Mouse (Mus musculus) hindbrain, embryonic 16.5 days (tissue): ENCODE measurements around the gene Srebf2. TPM values are rescaled to one million over a fixed set of nuclear protein-coding genes. Genes with fewer than 3 reads are reported as not detected.
"Not testable (repeated sequence)": the region's sequence is repeated elsewhere in the genome, so short reads cannot be mapped to it uniquely, and the experiment has no call there.

ENCODE experiments used
- ATAC-seq: fragments of 200-750 bp; cut with Nextera tagmentation; 2 replicates; pipeline ENCODE4 v1.8.0; 2017; ENCODE audit warnings: moderate TSS enrichment, moderate library complexity
- H3K27ac ChIP-seq: fragments of 300-500 bp; sonication (generic); 2 replicates; pipeline ENCODE4 v1.5.1; 2014; ENCODE audit warnings: low read depth, mild to moderate bottlenecking, control low read depth, low read length, moderate library complexity
- H3K27me3 ChIP-seq: fragments of 300-500 bp; sonication (generic); replicated peaks from 2 replicates; pipeline ENCODE4 v1.6.1; 2014; ENCODE audit warnings: low read length; ENCODE audit not compliant: control insufficient read depth, insufficient read depth
- H3K36me3 ChIP-seq: fragments of 300-500 bp; sonication (generic); 2 replicates; pipeline ENCODE4 v1.6.1; 2014; ENCODE audit warnings: mild to moderate bottlenecking, low read length, moderate library complexity, mixed read lengths; ENCODE audit not compliant: control insufficient read depth, insufficient read depth
- H3K4me1 ChIP-seq: fragments of 300-500 bp; sonication (generic); 2 replicates; pipeline ENCODE4 v1.6.1; 2014; ENCODE audit warnings: low read depth, low read length; ENCODE audit not compliant: control insufficient read depth, insufficient read depth
- H3K4me2 ChIP-seq: fragments of 300-500 bp; sonication (generic); 2 replicates; pipeline ENCODE4 v1.6.1; 2014; ENCODE audit warnings: mild to moderate bottlenecking, low read length, control low read depth, moderate library complexity
- H3K4me3 ChIP-seq: fragments of 300-500 bp; sonication (generic); 2 replicates; pipeline ENCODE4 v1.5.1; 2014; ENCODE audit warnings: mild to moderate bottlenecking, low read length, control low read depth, moderate library complexity
- H3K9ac ChIP-seq: fragments of 300-500 bp; sonication (generic); 2 replicates; pipeline ENCODE4 v1.6.1; 2014; ENCODE audit warnings: low read depth, mild to moderate bottlenecking, control low read depth, low read length, moderate library complexity
- H3K9me3 ChIP-seq: fragments of 300-500 bp; sonication (generic); 2 replicates; pipeline ENCODE4 v1.6.1; 2014; ENCODE audit warnings: mild to moderate bottlenecking, low read length, moderate library complexity; ENCODE audit not compliant: control insufficient read depth
- WGBS: fragments of 180-500 bp; shearing (Covaris S2); extraction: QIAGEN DNeasy Blood & Tissue Kit; methylation state at CpG from one replicate; pipeline ENCODE4 v1.1.7; 2014; 5-methylcytosine and 5-hydroxymethylcytosine counted together
- polyA plus RNA-seq: library from polyadenylated mRNA; unstranded; fragments of >200 nt; fragmentation: Nextera tagmentation; extraction: Ambion mirVana; gene quantifications from 2 replicates; pipeline ENCODE4 v1.2.1, GENCODE M21; 2015

Gene Srebf2
- polyA plus RNA-seq, 1 experiment from 2014 or later, result 179 TPM

DNA sequence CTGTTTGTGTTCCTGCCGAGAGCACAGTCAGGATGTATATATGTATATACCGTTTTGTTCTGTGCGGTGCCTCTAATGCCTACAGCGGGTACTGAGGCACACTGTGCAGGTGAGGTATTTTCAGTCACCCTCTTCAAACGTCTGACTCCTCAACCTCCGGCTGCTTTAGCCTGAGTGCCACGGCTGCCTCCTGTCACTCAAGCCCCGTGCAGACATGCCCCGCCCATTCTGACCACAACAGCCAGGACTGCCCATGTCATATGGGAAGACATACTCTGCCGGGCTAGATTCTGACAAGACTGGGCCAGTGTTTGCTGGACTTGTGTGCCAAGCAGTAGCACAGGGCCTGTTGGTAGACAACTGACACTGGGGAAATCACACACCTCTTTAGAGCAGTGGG, 88.7 kb downstream of the Srebf2 start:
- H3K4me2 ChIP-seq, result no peak overlapping the region
- H3K36me3 ChIP-seq, result no peaks in the 10 kb centered on the region
- H3K4me3 ChIP-seq, result no peak overlapping the region
- no peaks in the 10 kb centered on the region for H3K9me3 ChIP-seq
- peaks cover 8% of the 10 kb centered on the region for H3K4me1 ChIP-seq
- no peak overlapping the region for H3K27ac ChIP-seq
- H3K27me3 ChIP-seq, result no peaks in the 10 kb centered on the region
- ATAC-seq, result no peak
- 78% methylated on average over 10 of the region's 10 CpGs for WGBS
- no peak overlapping the region for H3K9ac ChIP-seq

DNA sequence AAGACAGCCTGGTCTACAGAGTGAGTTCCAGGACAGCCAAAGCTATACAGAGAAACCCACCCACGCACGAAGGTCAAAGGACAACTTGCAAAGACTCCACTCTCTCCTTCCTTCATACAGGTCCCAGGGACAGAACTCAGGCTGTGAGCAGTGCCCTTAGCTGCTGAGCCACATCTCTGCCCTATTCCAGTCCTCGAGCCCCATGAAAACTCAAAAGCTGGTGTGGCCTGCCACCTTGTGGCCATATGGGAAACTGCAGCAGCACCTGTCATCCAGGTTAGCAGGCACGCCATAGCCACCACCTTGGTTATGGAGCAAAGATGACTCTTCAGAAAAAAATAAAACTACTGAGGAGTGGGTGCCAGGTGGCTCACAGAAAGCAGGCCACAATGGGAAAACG, 89.6 kb downstream of the Srebf2 start:
- Histone ChIP-seq H3K27me3 (no peaks in the 10 kb centered on the region), H3K36me3 (no peaks in the 10 kb centered on the region), H3K9ac (no peak overlapping the region), H3K4me1 (peaks cover 7% of the 10 kb centered on the region), H3K9me3 (no peaks in the 10 kb centered on the region), H3K27ac (no peak overlapping the region), H3K4me3 (no peak overlapping the region), H3K4me2 (no peak overlapping the region)
- WGBS, result 21% methylated on average over 5 of the region's 5 CpGs
- peak; percentile 81 for ATAC-seq

DNA sequence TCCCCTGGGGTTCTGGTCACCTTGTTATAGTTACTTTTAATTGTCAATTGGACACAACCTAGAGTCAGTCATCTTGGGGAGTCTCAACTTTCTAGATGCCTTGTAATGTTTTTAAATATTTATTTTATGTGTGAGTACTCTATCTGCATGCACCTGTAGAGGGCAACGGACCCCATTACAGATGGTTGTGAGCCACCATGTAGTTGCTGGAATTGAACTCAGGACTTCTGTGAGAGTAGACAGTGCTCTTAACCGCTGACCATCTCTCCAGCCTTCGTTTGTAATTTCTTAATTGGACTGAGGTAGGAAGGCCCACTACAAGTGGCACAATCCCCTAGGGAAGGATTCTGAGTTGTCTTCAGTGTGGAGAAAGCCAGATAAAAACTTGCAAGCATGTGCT, 96.3 kb downstream of the Srebf2 start:
- 76% methylated on average over 3 of the region's 3 CpGs for WGBS
- Histone ChIP-seq H3K4me3 (peak overlapping the region; percentile 88), H3K27ac (no peak overlapping the region), H3K9me3 (no peaks in the 10 kb centered on the region), H3K36me3 (no peaks in the 10 kb centered on the region), H3K9ac (no peak overlapping the region), H3K4me1 (peaks cover 7% of the 10 kb centered on the region), H3K27me3 (no peaks in the 10 kb centered on the region), H3K4me2 (peak overlapping the region; percentile 75)
- no peak for ATAC-seq

DNA sequence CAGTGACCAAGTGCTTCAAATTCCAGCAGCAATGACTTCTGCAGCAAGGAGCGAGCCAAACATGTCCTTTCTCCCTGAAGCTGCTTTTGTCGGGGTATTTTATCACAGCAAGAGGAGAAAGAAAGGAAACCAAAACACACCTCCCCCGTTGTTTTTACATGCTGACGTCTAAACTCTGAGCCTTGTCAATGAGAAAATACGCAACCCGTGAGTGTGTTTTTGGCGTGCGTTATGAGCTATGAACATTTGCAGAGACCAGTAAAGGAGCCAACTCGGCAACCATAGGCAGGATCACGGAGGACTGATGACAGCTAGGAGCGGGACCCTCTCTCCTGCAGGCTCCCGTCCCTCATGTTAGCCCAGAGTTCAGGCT, 96.7 kb downstream of the Srebf2 start:
- no peak for ATAC-seq
- Histone ChIP-seq H3K27ac (no peak overlapping the region), H3K9me3 (no peaks in the 10 kb centered on the region), H3K9ac (peak overlapping the region; percentile 65), H3K36me3 (no peaks in the 10 kb centered on the region), H3K4me2 (peak overlapping the region; percentile 75), H3K27me3 (no peaks in the 10 kb centered on the region), H3K4me3 (peak overlapping the region; percentile 88), H3K4me1 (peaks cover 7% of the 10 kb centered on the region)
- 7% methylated on average over 12 of the region's 12 CpGs for WGBS

DNA sequence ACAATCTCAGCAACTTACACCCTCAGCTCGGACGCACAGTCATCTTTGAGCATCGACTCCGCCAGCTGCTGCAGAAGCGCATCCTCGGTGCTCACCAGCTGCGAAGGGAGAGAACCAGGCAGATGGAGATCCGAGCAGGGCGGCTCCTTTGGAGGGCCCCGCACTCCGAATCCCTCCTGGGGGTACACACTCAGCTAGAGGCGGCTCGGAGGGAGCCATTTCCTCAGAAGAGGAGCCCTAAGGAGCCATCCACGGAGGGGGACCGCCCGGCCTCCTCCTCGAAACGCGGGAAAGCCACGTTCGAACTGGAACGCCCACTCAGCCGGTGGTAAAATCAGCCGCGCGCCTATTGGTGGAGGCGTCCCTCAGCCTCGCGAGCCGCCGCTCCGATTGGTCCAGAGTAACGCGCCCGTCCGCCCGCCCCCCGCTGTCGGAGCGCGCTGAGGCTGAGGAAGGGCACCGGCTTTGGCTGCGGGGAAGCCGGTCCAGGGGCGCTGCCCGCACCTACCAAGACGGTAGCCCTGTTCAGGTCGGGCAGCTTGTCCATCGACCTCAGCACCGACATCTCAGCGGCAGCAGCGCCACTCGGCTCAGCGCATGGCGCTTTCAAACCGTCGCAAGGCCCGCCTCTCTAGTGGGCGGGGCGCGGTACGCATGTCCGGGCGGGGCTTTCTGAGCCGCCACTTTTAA, 97.3 kb downstream of the Srebf2 start, which contains the start of gene Cenpm:
Gene Cenpm, minus strand, starts transcription at position 634 of the 690 bp plus-strand sequence.
- Histone ChIP-seq H3K4me1 (peaks cover 7% of the 10 kb centered on the region), H3K4me3 (peak within 1 kb of the TSS; percentile 88), H3K4me2 (peak within 1 kb of the TSS; percentile 75), H3K27me3 (no peaks in the 10 kb centered on the region), H3K27ac (peak within 1 kb of the TSS; percentile 78; the same call in 1 of the 2 replicates), H3K9ac (peak within 1 kb of the TSS; percentile 65), H3K36me3 (no peaks in the 10 kb centered on the region), H3K9me3 (no peaks in the 10 kb centered on the region)
- peak; percentile 99 for ATAC-seq
- WGBS, result under 1% methylated on average over 62 of the region's 65 CpGs

DNA sequence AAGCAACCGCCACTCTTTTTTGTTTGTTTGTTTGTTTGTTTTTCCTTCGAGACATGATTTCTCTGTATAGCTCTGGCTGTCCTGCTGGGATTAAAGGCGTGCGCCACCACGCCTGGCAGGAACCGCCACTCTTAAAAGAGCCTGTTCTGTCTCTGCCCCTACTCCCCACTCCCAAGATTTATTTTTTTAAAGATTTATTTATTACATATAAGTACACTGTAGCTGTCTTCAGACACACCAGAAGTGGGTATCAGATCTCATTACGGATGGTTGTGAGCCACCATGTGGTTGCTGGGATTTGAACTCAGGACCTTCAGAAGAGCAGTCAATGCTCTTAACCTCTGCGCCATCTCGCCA, 97.8 kb downstream of the Srebf2 start:
- H3K27ac ChIP-seq, ATAC-seq, H3K4me1 ChIP-seq, H3K36me3 ChIP-seq, H3K27me3 ChIP-seq, H3K9me3 ChIP-seq: not testable (repeated sequence)
- H3K4me3 ChIP-seq, result peak overlapping the region; percentile 88
- 23% methylated on average over 9 of the region's 9 CpGs for WGBS
- peak overlapping the region; percentile 65 for H3K9ac ChIP-seq
- peak overlapping the region; percentile 75 for H3K4me2 ChIP-seq

DNA sequence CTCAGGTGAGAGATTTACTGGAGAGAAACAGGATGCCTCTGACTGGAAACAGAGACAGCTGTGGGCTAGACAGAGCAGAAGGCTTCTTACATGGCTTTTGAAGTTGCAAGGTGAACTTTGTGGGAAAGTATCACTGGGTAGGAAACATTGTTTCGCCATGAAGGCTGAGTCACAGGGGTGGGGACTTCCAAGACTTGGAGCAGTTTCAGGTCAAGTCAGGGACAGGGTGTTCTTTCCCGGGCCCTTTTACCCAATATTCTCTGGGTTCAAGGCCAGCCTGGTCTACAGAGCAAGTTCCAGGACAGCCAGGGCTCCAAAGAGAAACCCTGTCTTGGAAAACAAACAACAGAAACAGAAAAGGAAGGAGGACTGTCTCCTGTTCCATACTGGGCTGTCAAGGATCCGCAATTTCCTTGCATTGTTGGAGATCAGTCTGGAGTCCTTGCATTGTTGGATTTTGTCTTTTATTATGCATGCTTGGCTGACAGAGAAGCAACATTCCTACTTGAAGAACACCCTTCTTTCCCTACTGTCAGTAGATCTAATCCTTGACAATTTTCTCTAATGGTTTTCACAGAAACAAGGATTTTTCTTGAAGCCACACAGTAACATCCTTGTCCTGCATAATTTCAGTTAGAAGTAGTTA, 100.3 kb downstream of the Srebf2 start:
- Histone ChIP-seq H3K4me2 (no peak overlapping the region), H3K9me3 (no peaks in the 10 kb centered on the region), H3K36me3 (no peaks in the 10 kb centered on the region), H3K27ac (no peak overlapping the region), H3K9ac (no peak overlapping the region), H3K4me3 (no peak overlapping the region), H3K27me3 (no peaks in the 10 kb centered on the region), H3K4me1 (peaks cover 7% of the 10 kb centered on the region)
- WGBS, result 75% methylated on average over 3 of the region's 3 CpGs
- no peak for ATAC-seq

DNA sequence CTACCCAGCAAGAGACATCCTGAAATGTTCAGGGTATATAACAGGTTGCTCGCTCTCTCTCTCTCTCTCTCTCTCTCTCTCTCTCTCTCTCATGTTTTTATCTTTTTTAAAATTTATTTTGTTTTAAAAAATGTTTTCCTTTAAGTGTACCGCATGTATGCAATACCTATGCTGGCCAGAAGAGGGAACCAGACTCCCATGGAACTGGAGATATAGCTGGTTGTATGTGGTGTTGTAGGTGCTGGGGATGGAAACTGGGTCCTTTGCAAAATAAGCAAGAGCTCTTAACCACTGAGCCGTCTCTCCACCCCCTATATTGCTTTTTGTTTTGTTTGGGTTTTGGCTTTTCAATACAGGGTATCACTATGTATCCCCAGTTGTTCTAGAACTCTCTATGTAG, 104.6 kb downstream of the Srebf2 start:
- no peaks in the 10 kb centered on the region for H3K27me3 ChIP-seq
- no peak overlapping the region for H3K4me2 ChIP-seq
- no peak for ATAC-seq
- no peaks in the 10 kb centered on the region for H3K36me3 ChIP-seq
- no peaks in the 10 kb centered on the region for H3K9me3 ChIP-seq
- H3K27ac ChIP-seq, result no peak overlapping the region
- H3K4me1 ChIP-seq, result peaks cover 11% of the 10 kb centered on the region
- 97% methylated on average over 3 of the region's 3 CpGs for WGBS
- no peak overlapping the region for H3K9ac ChIP-seq
- no peak overlapping the region for H3K4me3 ChIP-seq

DNA sequence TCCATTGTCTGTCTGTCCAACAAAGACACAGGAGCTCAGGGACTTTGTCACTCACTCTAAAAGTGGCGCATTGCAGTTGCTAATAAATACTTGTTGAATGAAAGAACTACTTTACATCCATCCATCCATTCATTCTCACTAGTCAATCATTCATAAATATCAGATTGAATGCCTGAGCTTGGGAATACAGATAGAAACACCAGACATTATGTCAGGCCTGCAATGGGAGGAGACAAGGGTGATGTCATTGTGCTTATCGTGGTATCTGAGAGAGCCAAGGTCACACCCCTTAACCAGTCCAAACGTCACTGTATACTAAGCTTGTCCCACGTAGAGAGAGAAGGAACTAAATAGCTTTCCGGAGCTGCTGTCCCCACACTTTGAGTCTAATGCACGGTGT, 105.1 kb downstream of the Srebf2 start, which contains the start of gene 1500009C09Rik:
Gene 1500009C09Rik, plus strand, starts transcription at position 301 of the 400 bp plus-strand sequence.
- Histone ChIP-seq H3K4me2 (no peak within 1 kb of the TSS), H3K36me3 (no peaks in the 10 kb centered on the region), H3K4me1 (peaks cover 16% of the 10 kb centered on the region), H3K27ac (no peak within 1 kb of the TSS), H3K9me3 (no peaks in the 10 kb centered on the region), H3K27me3 (no peaks in the 10 kb centered on the region), H3K4me3 (no peak within 1 kb of the TSS), H3K9ac (no peak within 1 kb of the TSS)
- 91% methylated on average over 6 of the region's 6 CpGs for WGBS
- no peak for ATAC-seq
